Mouse (Mus musculus) adrenal gland (tissue): Measurements from ENCODE around the gene Fbxw11.
"Not testable (repeated sequence)": the region's sequence is repeated elsewhere in the genome, so short reads cannot be mapped to it uniquely, and the experiment has no call there.

ENCODE experiments used
- intact Hi-C: fragments of 180-260 bp; cut with DNase I; formaldehyde crosslinking; loops from one replicate; pipeline ENCODE4 v1.15.1; 2025

The Fbxw11 gene

GRCm38 (mm10) chr11:32662082-32662656 lies 19.6 kb downstream of the Fbxw11 start:
- intact Hi-C loops = no loop called here

GRCm38 (mm10) chr11:32665639-32666038 lies 23.1 kb downstream of the Fbxw11 start:
- intact Hi-C loops = no loop called here

- intact Hi-C loops = no loop called here
These were observed 24.5 kb downstream of the Fbxw11 start for GRCm38 (mm10) chr11:32666983-32667382.

- intact Hi-C loops = no loop called here
These were observed 29.0 kb downstream of the Fbxw11 start for GRCm38 (mm10) chr11:32671480-32671879.

- intact Hi-C loops = no loop called here
These were observed 34.3 kb downstream of the Fbxw11 start for GRCm38 (mm10) chr11:32676777-32677176.

- intact Hi-C loops = no loop called here
These were observed 35.3 kb downstream of the Fbxw11 start for GRCm38 (mm10) chr11:32677811-32678210.

GRCm38 (mm10) chr11:32679091-32679490 lies 36.6 kb downstream of the Fbxw11 start:
- intact Hi-C loops = not testable (repeated sequence)

GRCm38 (mm10) chr11:32680014-32680413 lies 37.5 kb downstream of the Fbxw11 start:
- intact Hi-C loops = no loop called here

GRCm38 (mm10) chr11:32681192-32681795 lies 38.8 kb downstream of the Fbxw11 start:
- intact Hi-C loops = no loop called here

GRCm38 (mm10) chr11:32682335-32683102 lies 40.0 kb downstream of the Fbxw11 start:
- intact Hi-C loops = no loop called here

- intact Hi-C loops = no loop called here
These were observed 42.2 kb downstream of the Fbxw11 start for GRCm38 (mm10) chr11:32684690-32685254.

GRCm38 (mm10) chr11:32688245-32688855 lies 45.8 kb downstream of the Fbxw11 start:
- intact Hi-C loops = no loop called here

GRCm38 (mm10) chr11:32689510-32689909 lies 47.0 kb downstream of the Fbxw11 start:
- intact Hi-C loops = no loop called here

GRCm38 (mm10) chr11:32692834-32693233 lies 50.3 kb downstream of the Fbxw11 start:
- intact Hi-C loops = loop anchor here (5.0 kb wide), 1 partner anchor 51 kb away; the partner anchor contains the start of gene Fbxw11

GRCm38 (mm10) chr11:32693431-32694141 lies 51.1 kb downstream of the Fbxw11 start:
- intact Hi-C loops = loop anchor here (5.0 kb wide), 1 partner anchor 51 kb away; the partner anchor contains the start of gene Fbxw11

- intact Hi-C loops = loop anchor here (5.0 kb wide), 1 partner anchor 52 kb away; the partner anchor contains the start of gene Fbxw11
These were observed 51.9 kb downstream of the Fbxw11 start for GRCm38 (mm10) chr11:32694322-32695003.

- intact Hi-C loops = no loop called here
These were observed 54.0 kb downstream of the Fbxw11 start for GRCm38 (mm10) chr11:32696446-32697090.

- intact Hi-C loops = no loop called here
These were observed 55.2 kb downstream of the Fbxw11 start for GRCm38 (mm10) chr11:32697695-32698094.

GRCm38 (mm10) chr11:32699913-32700493 lies 57.5 kb downstream of the Fbxw11 start:
- intact Hi-C loops = no loop called here
